Mouse (Mus musculus): ENCODE data around the gene Mta3. TPM values are rescaled to one million over a fixed set of nuclear protein-coding genes. Genes with fewer than 3 reads are reported as not detected.
"Not testable (repeated sequence)": the region's sequence is repeated elsewhere in the genome, so short reads cannot be mapped to it uniquely, and the experiment has no call there.

Gene Mta3
- polyA plus RNA-seq, 1 experiment, result 63.9 TPM

- DNase-seq (ENCODE audit: extremely low spot score in 1 of 2, low spot score in 1 of 2), result no peak
Observed at GRCm38 (mm10) chr17:83846301-83847021, 140.5 kb downstream of the Mta3 start.

- no peak for DNase-seq (ENCODE audit: extremely low spot score in 1 of 2, low spot score in 1 of 2)
Observed at GRCm38 (mm10) chr17:83847100-83847499, 141.1 kb downstream of the Mta3 start.

- no peak for DNase-seq (ENCODE audit: extremely low spot score in 1 of 2, low spot score in 1 of 2)
Observed at GRCm38 (mm10) chr17:83847815-83848214, 141.9 kb downstream of the Mta3 start, which contains the start of gene Haao. Gene Haao, minus strand, starts transcription at chr17:83847963.

GRCm38 (mm10) chr17:83848482-83848881, 142.5 kb downstream of the Mta3 start:
- no peak for DNase-seq (ENCODE audit: extremely low spot score in 1 of 2, low spot score in 1 of 2)

- peak in 1 of 2 experiments; percentile 43 for DNase-seq (ENCODE audit: extremely low spot score in 1 of 2, low spot score in 1 of 2)
Observed at GRCm38 (mm10) chr17:83849081-83849675, 143.2 kb downstream of the Mta3 start.

- no peak for DNase-seq (ENCODE audit: extremely low spot score in 1 of 2, low spot score in 1 of 2)
Observed at GRCm38 (mm10) chr17:83849717-83850116, 143.8 kb downstream of the Mta3 start.

- DNase-seq (ENCODE audit: extremely low spot score in 1 of 2, low spot score in 1 of 2), result peak; percentile 73 to 98
Observed at GRCm38 (mm10) chr17:83850458-83850857, 144.5 kb downstream of the Mta3 start.

GRCm38 (mm10) chr17:83850864-83851263, 144.9 kb downstream of the Mta3 start:
- DNase-seq (ENCODE audit: extremely low spot score in 1 of 2, low spot score in 1 of 2), result no peak

- no peak for DNase-seq (ENCODE audit: extremely low spot score in 1 of 2, low spot score in 1 of 2)
Observed at GRCm38 (mm10) chr17:83853831-83854230, 147.9 kb downstream of the Mta3 start.

- no peak for DNase-seq (ENCODE audit: extremely low spot score in 1 of 2, low spot score in 1 of 2)
Observed at GRCm38 (mm10) chr17:83854284-83854918, 148.4 kb downstream of the Mta3 start.

GRCm38 (mm10) chr17:83858413-83858812, 152.4 kb downstream of the Mta3 start:
- no peak for DNase-seq (ENCODE audit: extremely low spot score in 1 of 2, low spot score in 1 of 2)

GRCm38 (mm10) chr17:83859639-83860038, 153.7 kb downstream of the Mta3 start:
- no peak for DNase-seq (ENCODE audit: extremely low spot score in 1 of 2, low spot score in 1 of 2)

- DNase-seq (ENCODE audit: extremely low spot score in 1 of 2, low spot score in 1 of 2), result no peak
Observed at GRCm38 (mm10) chr17:83860224-83860623, 154.3 kb downstream of the Mta3 start.

- DNase-seq (ENCODE audit: extremely low spot score in 1 of 2, low spot score in 1 of 2), result not testable (repeated sequence)
Observed at GRCm38 (mm10) chr17:83860968-83861367, 155.0 kb downstream of the Mta3 start.

- DNase-seq (ENCODE audit: extremely low spot score in 1 of 2, low spot score in 1 of 2), result peak; percentile 90 to 99
Observed at GRCm38 (mm10) chr17:83861444-83862133, 155.6 kb downstream of the Mta3 start.

GRCm38 (mm10) chr17:83862134-83862881, 156.3 kb downstream of the Mta3 start:
- DNase-seq (ENCODE audit: extremely low spot score in 1 of 2, low spot score in 1 of 2), result peak in 1 of 2 experiments; percentile 67

- no peak for DNase-seq (ENCODE audit: extremely low spot score in 1 of 2, low spot score in 1 of 2)
Observed at GRCm38 (mm10) chr17:83865366-83865765, 159.4 kb downstream of the Mta3 start.

- peak in 1 of 2 experiments; percentile 40 for DNase-seq (ENCODE audit: extremely low spot score in 1 of 2, low spot score in 1 of 2)
Observed at GRCm38 (mm10) chr17:83866582-83866981, 160.6 kb downstream of the Mta3 start.

GRCm38 (mm10) chr17:83870385-83870784, 164.4 kb downstream of the Mta3 start:
- no peak for DNase-seq (ENCODE audit: extremely low spot score in 1 of 2, low spot score in 1 of 2)
